In genomic region chr17:81402636-81403035, GRCm38 (mm10) we compare ENCODE assay signal across 10 mouse cellular contexts. TPM values are rescaled to one million over a fixed set of nuclear protein-coding genes. Genes with fewer than 3 reads are reported as not detected.
DNase-seq lines count a peak whose midpoint lies in the region; ATAC-seq and TF ChIP-seq lines count a peak whose summit lies in the region.
"Had no signal": no experiment of that assay in that cellular context is flagged by ENCODE, and none has a peak within 500 bp of the region (broad histone marks: within the 10 kb centered on the region; RNA-seq: fewer than 3 reads in every experiment).

No protein-coding gene starts in this region.

- H3K4me3 ChIP-seq in heart, postnatal 0 days (ENCODE audit: low read depth, low read length): no peak overlapping the region
- H3K4me3 ChIP-seq: neural tube, embryonic 12.5 days had no signal

- peak overlapping the region; percentile 75 for H3K27ac ChIP-seq in heart, postnatal 0 days (ENCODE audit: low read depth)
- H3K27ac ChIP-seq: neural tube, embryonic 12.5 days had no signal

- TF ChIP-seq EP300 in heart, postnatal 0 days (IDR thresholded peaks at IDR 0.05; ENCODE audit: low read depth): no peak; the same call in 1 of the 2 replicates

- peaks cover 37% of the 10 kb centered on the region for H3K36me3 ChIP-seq in heart, postnatal 0 days (replicated peaks; ENCODE audit: control insufficient read depth, insufficient read depth, low read length)
- H3K36me3 ChIP-seq: neural tube, embryonic 12.5 days had no signal

- no peak for TF ChIP-seq CTCF in heart, postnatal 0 days (IDR thresholded peaks at IDR 0.05; ENCODE audit: low read depth)

- peak; percentile 85 for ATAC-seq in heart, postnatal 0 days (ENCODE audit: insufficient read depth, low read depth)
- ATAC-seq in megakaryocyte, adult 5-6 weeks (ENCODE audit: poor library complexity, severe bottlenecking): no peak
- no peak for ATAC-seq in granulocyte monocyte progenitor cell, adult 5-6 weeks (replicated peaks; ENCODE audit: poor library complexity, severe bottlenecking)
- ATAC-seq in erythroblast, adult 5-6 weeks (replicated peaks; ENCODE audit: low FRiP score, poor library complexity, severe bottlenecking): no peak

- no peak overlapping the region for H3K4me2 ChIP-seq in heart, postnatal 0 days (ENCODE audit: low read depth, low read length)
- H3K4me2 ChIP-seq: neural tube, embryonic 12.5 days had no signal

- no peaks in the 10 kb centered on the region for H3K9me3 ChIP-seq in heart, postnatal 0 days (replicated peaks; ENCODE audit: control insufficient read depth, low read length)
- H3K9me3 ChIP-seq: neural tube, embryonic 12.5 days had no signal

- no peaks in the 10 kb centered on the region for H3K27me3 ChIP-seq in heart, postnatal 0 days (ENCODE audit: control insufficient read depth, insufficient read depth, low read length)
- H3K27me3 ChIP-seq: neural tube, embryonic 12.5 days had no signal

- peak; percentile 40 for DNase-seq in right cerebral cortex, adult 18-20 months
- DNase-seq in right cerebral cortex, adult 2 months (ENCODE audit: low spot score in 2 of 2): no peak
- DNase-seq in cerebellum, adult 8-10 months: peak; percentile 35
- DNase-seq in heart, postnatal 0 days (ENCODE audit: low spot score): peak; percentile 62
- peak; percentile 70 for DNase-seq in lung, postnatal 36 days

- peaks cover 26% of the 10 kb centered on the region for H3K4me1 ChIP-seq in heart, postnatal 0 days (ENCODE audit: control insufficient read depth, insufficient read depth)

- no peak overlapping the region for H3K9ac ChIP-seq in heart, postnatal 0 days (replicated peaks; ENCODE audit: low read depth, low read length)
- H3K9ac ChIP-seq: neural tube, embryonic 12.5 days had no signal

- 7% methylated on average over 2 of the region's 2 CpGs for WGBS in heart, postnatal 0 days

RNA-seq across cellular contexts. Expression of gene Gm11096, which starts 38.9 kb away (rescaled TPM):
- total RNA-seq in heart, postnatal 0 days (2014; rRNA removed; ENCODE audit: low replicate concordance): not detected in 2 replicates
- not detected in 2 replicates for polyA plus RNA-seq in heart, postnatal 0 days (2015; fragmentation: Nextera tagmentation; extraction: Ambion mirVana)
- not detected in 2 replicates for total RNA-seq in megakaryocyte, adult 5-6 weeks (2015)
- total RNA-seq in megakaryocyte, adult 5-6 weeks (2017): not detected in 2 replicates
- not detected in 2 replicates for total RNA-seq in granulocyte monocyte progenitor cell, adult 5-6 weeks (2014; fragmentation: Nextera tagmentation)
- not detected in 2 replicates for total RNA-seq in granulocyte monocyte progenitor cell, adult 5-6 weeks (2017)
- not detected in 2 replicates for total RNA-seq in erythroblast, adult 5-6 weeks (2015; ENCODE audit: low replicate concordance)
- total RNA-seq in erythroblast, adult 5-6 weeks (2017; ENCODE audit: low replicate concordance): not detected in 2 replicates
- total RNA-seq: layer of hippocampus, postnatal 25 days had no signal
- polyA plus RNA-seq: neural tube, embryonic 12.5 days had no signal

Comparison
In these comparisons a context has a peak if more than half of its experiments do, and no peak if none do; other contexts are left out.
1. DNase-seq: peak in right cerebral cortex, adult 18-20 months (single experiment), cerebellum, adult 8-10 months (single experiment), heart, postnatal 0 days (single experiment) and lung, postnatal 36 days (single experiment); none in right cerebral cortex, adult 2 months (0 of 2).